Mouse (Mus musculus) MEL (cell line): ENCODE measurements around the gene Ostf1.

ENCODE experiments used
- CTCF ChIP-seq, 3 experiments: IDR thresholded peaks in 2 of 3; conservative IDR thresholded peaks in 1 of 3; 2 replicates each; pipeline ENCODE4 v1.5.1; 2011 to 2012; ENCODE audit warnings: low read length in 3 of 3, low read depth in 2 of 3, mild to moderate bottlenecking in 2 of 3, improper control_type of control experiment in 1 of 3, inconsistent platforms in 1 of 3, mixed read lengths in 1 of 3, moderate library complexity in 1 of 3; ENCODE audit not compliant: control insufficient read depth in 1 of 3, insufficient read depth in 1 of 3, poor library complexity in 1 of 3, severe bottlenecking in 1 of 3
- GATA1 ChIP-seq: IDR thresholded peaks from 2 replicates; pipeline ENCODE4 v1.6.1; 2011; ENCODE audit warnings: low read depth, low read length, improper control_type of control experiment
- HCFC1 ChIP-seq: IDR thresholded peaks from 2 replicates; pipeline ENCODE4 v1.6.1; 2012; ENCODE audit warnings: low read depth, mild to moderate bottlenecking, inconsistent platforms, low read length, improper control_type of control experiment, moderate library complexity
- MXI1 ChIP-seq: IDR thresholded peaks from 2 replicates; pipeline ENCODE4 v1.6.1; 2011; ENCODE audit warnings: mild to moderate bottlenecking, low read depth, low read length, improper control_type of control experiment
- NRF1 ChIP-seq: IDR thresholded peaks from 2 replicates; pipeline ENCODE4 v1.6.1; 2014; ENCODE audit warnings: low read depth, mild to moderate bottlenecking, inconsistent platforms, low read length, improper control_type of control experiment, moderate library complexity; ENCODE audit not compliant: poor library complexity, insufficient read depth, severe bottlenecking
- POLR2A ChIP-seq, 2 experiments: IDR thresholded peaks; 2 replicates each; pipeline ENCODE4 v1.6.1; 2011 to 2012; ENCODE audit warnings: low read length in 2 of 2, mild to moderate bottlenecking in 2 of 2, control low read depth in 1 of 2, improper control_type of control experiment in 1 of 2, low read depth in 1 of 2, moderate library complexity in 1 of 2; ENCODE audit not compliant: control insufficient read depth in 1 of 2, insufficient read depth in 1 of 2, poor library complexity in 1 of 2
- SIN3A ChIP-seq: IDR thresholded peaks from 2 replicates; pipeline ENCODE4 v1.6.1; 2012; ENCODE audit warnings: low read length, improper control_type of control experiment, inconsistent platforms
- TCF12 ChIP-seq: IDR thresholded peaks from 2 replicates; pipeline ENCODE4 v1.6.1; 2014; ENCODE audit warnings: low read depth, mild to moderate bottlenecking, inconsistent platforms, low read length, improper control_type of control experiment, moderate library complexity

GRCm38 (mm10) chr19:18567936-18568827 is 63.4 kb downstream of the Ostf1 start:
- TF ChIP-seq GATA1 (no peak), MXI1 (no peak), POLR2A (IDR thresholded peaks at IDR 0.05; ENCODE audit: control insufficient read depth in 1 of 2, insufficient read depth in 1 of 2, low read depth in 1 of 2, low read length in 2 of 2, poor library complexity in 1 of 2) (no peak), TCF12 (no peak), CTCF (IDR thresholded peaks at IDR 0.05 in 2 of 3, conservative IDR thresholded peaks at IDR 0.05 in 1 of 3; ENCODE audit: control insufficient read depth in 1 of 3, insufficient read depth in 1 of 3, low read depth in 2 of 3, low read length in 3 of 3, poor library complexity in 1 of 3, severe bottlenecking in 1 of 3) (no peak), HCFC1 (no peak), NRF1 (no peak), SIN3A (no peak)
